Mouse (Mus musculus) forebrain, embryonic 11.5 days (tissue): Measurements from ENCODE around the gene Dag1. TPM values are rescaled to one million over a fixed set of nuclear protein-coding genes. Genes with fewer than 3 reads are reported as not detected.
A peak's percentile ranks its signal among the peaks of the same experiment; 100 is the strongest.

Source experiments
- ATAC-seq: fragments of 200-750 bp; cut with Nextera tagmentation; replicated peaks from 2 replicates; pipeline ENCODE4 v1.8.0; 2017; ENCODE audit warnings: moderate TSS enrichment; ENCODE audit not compliant: low FRiP score
- DNase-seq: peaks from one replicate; pipeline ENCODE4 v3.0.0-alpha.2; 2017; ENCODE audit warnings: low spot score
- H3K27ac ChIP-seq: fragments of 300-500 bp; sonication (generic); 2 replicates; pipeline ENCODE4 v1.5.1; 2014; ENCODE audit warnings: low read depth, low read length
- H3K27me3 ChIP-seq: fragments of 300-500 bp; sonication (generic); 2 replicates; pipeline ENCODE4 v1.6.1; 2014; ENCODE audit warnings: mild to moderate bottlenecking, low read length, mixed read lengths; ENCODE audit not compliant: control insufficient read depth, insufficient read depth
- H3K36me3 ChIP-seq: fragments of 300-500 bp; sonication (generic); 2 replicates; pipeline ENCODE4 v1.6.1; 2014; ENCODE audit warnings: mild to moderate bottlenecking, low read length, moderate library complexity, mixed read lengths; ENCODE audit not compliant: control insufficient read depth, insufficient read depth
- H3K4me1 ChIP-seq: fragments of 300-500 bp; sonication (generic); replicated peaks from 2 replicates; pipeline ENCODE4 v1.6.1; 2014; ENCODE audit warnings: low read length, mixed read lengths; ENCODE audit not compliant: control insufficient read depth, insufficient read depth
- H3K4me2 ChIP-seq: fragments of 300-500 bp; sonication (generic); 2 replicates; pipeline ENCODE4 v1.6.1; 2014; ENCODE audit warnings: low read depth, mild to moderate bottlenecking, low read length, moderate library complexity, mixed read lengths; ENCODE audit not compliant: severe bottlenecking
- H3K4me3 ChIP-seq: fragments of 300-500 bp; sonication (generic); 2 replicates; pipeline ENCODE4 v1.5.1; 2014; ENCODE audit warnings: low read depth, low read length
- H3K9ac ChIP-seq: fragments of 300-500 bp; sonication (generic); 2 replicates; pipeline ENCODE4 v1.6.1; 2014; ENCODE audit warnings: low read length
- H3K9me3 ChIP-seq: fragments of 300-500 bp; sonication (generic); 2 replicates; pipeline ENCODE4 v1.6.1; 2016; ENCODE audit warnings: low read length, mixed read lengths; ENCODE audit not compliant: control insufficient read depth
- WGBS: fragments of 180-500 bp; shearing (Covaris S2); extraction: QIAGEN DNeasy Blood & Tissue Kit; methylation state at CpG from one replicate; pipeline ENCODE4 v1.1.7; 2014; 5-methylcytosine and 5-hydroxymethylcytosine counted together
- polyA plus RNA-seq: library from polyadenylated mRNA; unstranded; fragments of >200 nt; fragmentation: Nextera tagmentation; extraction: Ambion mirVana; gene quantifications from 2 replicates; pipeline ENCODE4 v1.2.1, GENCODE M21; 2014

Gene Dag1
- polyA plus RNA-seq: 77.1 and 82.0 TPM in 2 replicates

DNA sequence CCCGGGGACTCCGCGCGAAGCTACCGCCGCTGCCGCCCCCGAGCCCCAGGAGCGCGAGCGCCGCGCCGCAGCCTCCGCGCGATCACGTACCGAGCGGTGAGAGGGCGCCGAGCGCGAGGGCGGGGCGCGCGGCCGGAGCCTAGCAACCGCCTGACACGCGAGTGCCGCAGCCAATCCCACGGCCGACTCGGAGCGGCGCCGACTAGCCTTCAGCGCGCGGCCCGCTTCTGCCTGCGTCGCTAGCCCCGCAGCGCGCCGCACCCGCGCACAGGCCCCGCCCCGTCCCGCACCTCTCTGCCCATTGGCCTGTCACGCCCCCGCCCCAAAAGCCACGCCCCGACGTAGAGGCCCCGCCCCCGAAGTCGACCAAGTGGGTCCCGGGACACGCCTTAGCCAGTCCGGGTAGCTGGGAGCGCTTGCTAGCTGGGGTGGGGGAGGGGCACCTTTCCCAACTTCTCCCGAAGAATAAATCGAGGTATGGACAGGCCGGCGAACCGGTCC is at the start of gene Dag1:
Gene Dag1 (minus strand): TSS at position 269 of the 501 bp plus-strand sequence.
- Histone ChIP-seq H3K9ac (peak within 1 kb of the TSS; percentile 92), H3K9me3 (no peaks in the 10 kb centered on the region), H3K27me3 (no peaks in the 10 kb centered on the region), H3K36me3 (no peaks in the 10 kb centered on the region), H3K4me1 (peaks cover 13% of the 10 kb centered on the region; the same call in 1 of the 2 replicates), H3K4me2 (peak within 1 kb of the TSS; percentile 62), H3K27ac (peak within 1 kb of the TSS; percentile 86), H3K4me3 (peak within 1 kb of the TSS; percentile 96)
- peak; percentile 99 for ATAC-seq
- under 1% methylated on average over 70 of the region's 71 CpGs for WGBS
- peak; percentile 100 for DNase-seq

DNA sequence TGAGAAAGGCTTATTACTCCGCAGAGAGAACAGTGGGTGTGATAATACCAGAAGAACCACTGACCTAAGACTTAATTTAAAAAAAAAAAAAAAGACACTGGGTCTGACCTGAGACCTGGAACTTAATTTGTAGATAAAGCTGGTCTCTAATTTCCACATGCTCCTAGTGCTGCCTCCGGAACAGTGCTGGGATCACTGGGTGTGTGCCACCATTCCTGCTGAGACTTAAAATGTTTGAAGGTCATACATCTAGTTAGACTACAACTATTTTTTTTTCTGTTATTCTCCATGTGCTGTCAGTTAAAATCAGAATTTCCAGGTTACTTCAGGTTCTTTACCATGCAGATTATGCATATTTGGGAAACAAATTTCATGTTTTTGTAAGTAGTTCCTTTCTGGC is 44.4 kb upstream of the Dag1 start:
- no peaks in the 10 kb centered on the region for H3K9me3 ChIP-seq
- H3K4me1 ChIP-seq: peaks cover 3% of the 10 kb centered on the region; the same call in 1 of the 2 replicates
- DNase-seq (no peak), ATAC-seq (no peak)
- H3K27me3 ChIP-seq: no peaks in the 10 kb centered on the region
- 77% methylated on average over 2 of the region's 2 CpGs for WGBS
- H3K4me2 ChIP-seq: peak overlapping the region; percentile 59
- H3K27ac ChIP-seq: no peak overlapping the region
- H3K4me3 ChIP-seq: peak overlapping the region; percentile 90
- no peaks in the 10 kb centered on the region for H3K36me3 ChIP-seq
- peak overlapping the region; percentile 27; the same call in 1 of the 2 replicates for H3K9ac ChIP-seq

DNA sequence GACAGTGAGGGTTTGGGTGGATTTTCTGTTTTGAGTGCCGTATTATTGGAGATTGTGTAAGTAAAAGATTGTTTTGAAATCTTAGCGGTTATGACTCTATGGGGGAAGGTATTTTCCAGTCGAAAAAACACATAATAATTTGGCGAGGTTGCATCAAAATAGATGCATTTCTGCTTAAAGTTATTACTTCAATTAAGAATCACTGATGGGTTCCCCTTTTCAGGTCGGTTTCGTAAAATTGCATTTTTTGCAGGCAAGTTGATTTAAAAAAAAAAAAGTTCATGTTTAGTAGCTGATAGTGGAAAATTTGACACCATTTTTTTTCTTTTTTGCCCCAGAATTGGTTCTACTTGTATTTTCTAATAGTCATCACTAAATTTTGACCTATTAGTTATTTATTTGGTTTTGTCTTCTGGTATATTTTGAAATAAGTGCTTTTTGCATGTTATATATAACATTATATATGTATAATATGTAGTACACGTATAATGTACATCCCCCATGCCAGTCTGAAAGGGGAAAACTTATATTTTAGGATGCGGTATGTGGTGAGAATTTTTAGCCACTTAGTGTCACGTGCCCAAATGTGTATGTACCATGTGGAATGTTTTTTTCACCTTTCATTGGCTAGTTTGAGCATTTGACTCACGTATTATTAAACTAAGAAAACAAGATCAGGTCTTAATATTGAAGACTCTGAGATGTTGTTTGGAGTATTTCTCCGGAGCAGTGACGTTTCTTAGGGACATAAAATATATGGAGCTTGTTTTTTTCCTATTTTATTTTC is 43.5 kb upstream of the Dag1 start:
- Histone ChIP-seq H3K27me3 (no peaks in the 10 kb centered on the region), H3K9ac (peak overlapping the region; percentile 94), H3K4me2 (peak overlapping the region; percentile 59), H3K9me3 (no peaks in the 10 kb centered on the region), H3K4me3 (peak overlapping the region; percentile 90), H3K27ac (peak overlapping the region; percentile 99; the same call in 1 of the 2 replicates), H3K36me3 (no peaks in the 10 kb centered on the region), H3K4me1 (peaks cover 3% of the 10 kb centered on the region; the same call in 1 of the 2 replicates)
- WGBS: 28% methylated on average over 12 of the region's 12 CpGs
- ATAC-seq (no peak), DNase-seq (no peak)

DNA sequence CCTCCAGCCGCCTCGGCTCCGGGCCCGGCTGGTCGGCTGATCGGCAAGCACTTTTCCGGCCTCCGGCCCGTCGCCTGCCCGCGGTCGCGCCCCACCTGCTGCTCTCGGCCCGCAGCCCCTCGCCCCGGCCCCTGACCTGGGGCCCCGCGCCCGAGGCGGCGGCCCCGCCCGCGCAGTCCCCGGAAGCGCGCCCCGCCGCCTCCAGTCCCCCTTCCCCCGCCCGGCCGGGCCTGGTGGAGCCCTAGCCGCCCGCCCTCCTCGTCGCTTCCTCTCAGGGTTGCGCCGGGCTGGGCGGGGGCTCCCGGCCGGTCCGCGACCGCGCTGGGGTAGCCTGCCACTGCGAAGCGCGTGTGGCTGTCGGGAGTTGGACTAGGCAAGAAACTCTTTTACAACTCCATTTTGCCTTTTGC is 42.8 kb upstream of the Dag1 start:
- H3K9me3 ChIP-seq: no peaks in the 10 kb centered on the region
- peak overlapping the region; percentile 99 for H3K27ac ChIP-seq
- DNase-seq: peak; percentile 90
- peak; percentile 80 for ATAC-seq
- under 1% methylated on average over 51 of the region's 51 CpGs for WGBS
- no peaks in the 10 kb centered on the region for H3K36me3 ChIP-seq
- peak overlapping the region; percentile 94 for H3K9ac ChIP-seq
- H3K4me2 ChIP-seq: peak overlapping the region; percentile 59
- no peaks in the 10 kb centered on the region for H3K27me3 ChIP-seq
- peak overlapping the region; percentile 90 for H3K4me3 ChIP-seq
- H3K4me1 ChIP-seq: peaks cover 3% of the 10 kb centered on the region; the same call in 1 of the 2 replicates

DNA sequence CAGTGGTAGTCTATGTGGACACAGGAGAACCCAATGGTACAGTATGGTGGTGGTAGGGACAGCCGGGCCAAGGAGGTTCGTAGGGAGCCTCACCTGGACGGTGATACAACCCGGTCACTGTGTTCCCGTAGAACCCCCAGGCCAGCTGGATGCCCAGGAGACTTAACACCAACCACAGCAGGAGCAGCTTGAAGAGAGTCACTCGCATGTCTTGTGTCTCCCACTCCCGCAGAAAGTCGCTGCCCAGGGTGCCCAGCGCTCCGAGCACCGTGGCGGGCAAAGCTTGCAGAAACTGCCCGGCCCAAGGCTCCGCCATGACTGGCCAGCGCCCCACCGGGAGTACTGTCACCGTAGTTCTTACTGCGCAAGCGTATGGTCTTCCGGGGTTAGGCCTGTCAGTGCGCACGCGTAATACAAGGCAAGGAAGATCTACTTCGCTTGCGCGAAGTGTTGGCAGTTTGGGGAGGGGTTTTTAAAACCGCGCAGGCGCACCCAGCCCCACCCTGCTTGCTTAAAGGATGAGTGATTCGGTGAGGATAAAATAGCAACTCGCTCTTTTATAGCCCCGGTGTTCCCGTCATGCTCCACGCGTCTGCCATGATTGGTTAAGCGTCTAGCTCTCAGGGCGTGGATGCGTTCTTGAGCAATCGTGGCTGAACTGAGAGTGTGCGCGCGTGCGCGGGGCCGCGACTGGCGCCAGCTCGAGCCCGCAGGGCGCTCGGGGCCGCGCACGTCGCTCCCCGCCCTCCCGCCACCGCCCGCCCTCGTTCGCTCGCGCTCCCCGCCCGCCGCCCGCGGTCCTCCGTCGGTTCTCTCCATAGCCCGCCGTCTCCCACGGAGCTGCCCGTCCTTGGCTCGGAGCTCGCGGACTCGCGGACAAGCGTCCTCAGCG is 42.1 kb upstream of the Dag1 start, which contains the start of the genes Rhoa and Tcta:
Gene Rhoa (plus strand): TSS at position 501 of the 892 bp plus-strand sequence.
Gene Tcta (minus strand): TSS at position 532 of the 892 bp plus-strand sequence.
- Histone ChIP-seq H3K9ac (peak within 1 kb of the TSS; percentile 94), H3K4me3 (peak within 1 kb of the TSS; percentile 90), H3K36me3 (no peaks in the 10 kb centered on the region; the same call in 1 of the 2 replicates), H3K4me1 (peaks cover 3% of the 10 kb centered on the region; the same call in 1 of the 2 replicates), H3K4me2 (peak within 1 kb of the TSS; percentile 90), H3K27ac (peak within 1 kb of the TSS; percentile 99), H3K27me3 (no peaks in the 10 kb centered on the region), H3K9me3 (no peaks in the 10 kb centered on the region)
- ATAC-seq (peak; percentile 96), DNase-seq (peak; percentile 98)
- WGBS: under 1% methylated on average over 80 of the region's 81 CpGs

DNA sequence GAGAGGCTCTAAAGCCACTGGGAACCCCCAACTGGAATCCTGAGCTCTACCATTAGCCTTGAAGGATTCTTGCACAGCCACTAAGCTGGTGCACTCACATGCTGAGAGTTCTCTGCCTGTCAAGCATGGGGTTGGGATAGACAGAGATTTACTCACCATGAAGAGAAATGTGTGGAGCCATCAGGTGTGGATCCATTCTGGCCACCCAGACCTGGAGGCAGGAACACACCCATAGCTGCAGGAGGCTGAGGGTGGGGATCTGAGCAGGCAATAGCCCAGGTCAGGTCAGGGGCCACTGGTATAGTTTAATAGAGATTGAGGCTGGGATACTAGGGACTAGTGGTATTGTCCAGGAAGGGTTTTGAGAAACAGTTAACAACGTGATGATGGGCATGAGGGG is 41.4 kb upstream of the Dag1 start:
- peak overlapping the region; percentile 99; the same call in 1 of the 2 replicates for H3K27ac ChIP-seq
- H3K36me3 ChIP-seq: no peaks in the 10 kb centered on the region; the same call in 1 of the 2 replicates
- no peak for ATAC-seq

DNA sequence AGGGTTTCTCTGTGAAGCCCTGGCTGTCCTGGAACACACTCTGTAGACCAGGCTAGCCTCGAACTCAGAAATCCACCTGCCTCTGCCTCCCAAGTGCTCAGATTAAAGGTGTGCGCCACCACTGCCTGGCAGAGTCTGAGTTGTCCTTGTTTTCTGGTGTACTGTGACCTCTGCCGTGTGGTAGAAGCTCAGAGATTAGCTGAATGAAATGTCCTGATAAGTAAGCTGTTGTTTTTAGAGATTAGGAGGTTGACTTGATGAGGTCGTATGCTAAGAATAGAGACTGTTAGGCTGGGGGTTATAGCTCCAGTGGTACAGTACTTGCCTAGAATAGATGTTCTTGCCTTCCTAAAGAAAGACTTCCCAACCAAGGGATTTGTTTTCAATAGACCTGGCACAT is 41.0 kb upstream of the Dag1 start:
- no peaks in the 10 kb centered on the region; the same call in 1 of the 2 replicates for H3K36me3 ChIP-seq
- 84% methylated on average over 4 of the region's 4 CpGs for WGBS
- H3K4me1 ChIP-seq: peaks cover 3% of the 10 kb centered on the region; the same call in 1 of the 2 replicates
- H3K27ac ChIP-seq: no peak overlapping the region
- no peaks in the 10 kb centered on the region for H3K9me3 ChIP-seq
- ATAC-seq (no peak), DNase-seq (no peak)
- H3K4me2 ChIP-seq: peak overlapping the region; percentile 90
- no peaks in the 10 kb centered on the region for H3K27me3 ChIP-seq
- H3K4me3 ChIP-seq: peak overlapping the region; percentile 90
- peak overlapping the region; percentile 85 for H3K9ac ChIP-seq

More for the DNA sequence above, 41.4 kb upstream of the Dag1 start:
- no peaks in the 10 kb centered on the region for H3K27me3 ChIP-seq
- peak; percentile 55 for DNase-seq
- peak overlapping the region; percentile 85 for H3K9ac ChIP-seq
- H3K9me3 ChIP-seq: no peaks in the 10 kb centered on the region
- 7% methylated on average over 1 of the region's 1 CpGs for WGBS
- H3K4me2 ChIP-seq: peak overlapping the region; percentile 90
- H3K4me1 ChIP-seq: peaks cover 3% of the 10 kb centered on the region; the same call in 1 of the 2 replicates
- H3K4me3 ChIP-seq: peak overlapping the region; percentile 90

DNA sequence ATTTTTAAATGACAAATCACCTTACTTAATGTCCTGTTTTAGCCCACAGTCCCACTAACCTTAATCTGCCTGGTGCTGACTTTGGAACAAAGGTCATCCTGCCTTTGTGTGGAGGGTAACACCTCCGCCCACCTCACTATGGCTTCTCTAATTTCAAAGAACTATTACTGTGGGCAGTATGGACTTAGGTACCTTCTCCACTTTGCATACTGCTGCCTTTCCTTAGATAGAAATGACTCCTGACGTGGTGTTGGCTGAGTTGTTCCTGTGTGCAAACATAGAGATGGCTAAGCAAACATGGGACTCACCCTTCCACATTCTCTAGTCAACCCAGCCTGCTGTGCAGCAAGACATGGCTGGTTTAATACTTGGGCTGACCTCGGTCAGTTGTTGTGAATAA is 38.1 kb upstream of the Dag1 start:
- 85% methylated on average over 3 of the region's 3 CpGs for WGBS
- ATAC-seq (no peak), DNase-seq (no peak)
- Histone ChIP-seq H3K4me3 (no peak overlapping the region), H3K27me3 (no peaks in the 10 kb centered on the region), H3K4me1 (peaks cover 8% of the 10 kb centered on the region; the same call in 1 of the 2 replicates), H3K9me3 (no peaks in the 10 kb centered on the region), H3K9ac (no peak overlapping the region), H3K27ac (no peak overlapping the region), H3K4me2 (no peak overlapping the region), H3K36me3 (no peaks in the 10 kb centered on the region; the same call in 1 of the 2 replicates)
